Mouse (Mus musculus): ENCODE measurements at regions not wholly inside any gene's neighbourhood (a gene's known extent, or its start where the extent isn't known, plus 50 kb on each side); places are given as distances from the start of the nearest gene placed in this dataset.

DNA sequence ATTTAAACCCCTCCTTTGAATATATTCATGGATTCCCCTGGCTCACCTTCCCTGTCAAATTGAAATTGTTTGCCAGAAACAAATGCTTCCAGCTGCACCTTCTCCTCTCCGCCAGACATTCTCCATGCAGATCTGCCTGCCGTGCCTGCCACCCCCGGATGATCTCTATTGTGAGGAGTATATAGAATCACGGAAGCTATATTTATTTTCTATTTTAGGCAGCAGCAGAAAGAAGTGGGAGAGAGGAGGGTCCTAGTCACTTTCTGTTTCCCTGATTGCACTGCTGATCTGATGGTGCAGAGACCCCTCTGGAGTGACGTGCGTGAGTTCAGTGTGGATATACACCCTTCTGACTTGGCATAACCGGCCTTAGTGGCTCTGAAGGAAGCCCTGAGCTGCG is 505.4 kb downstream of the Adam3 start:
- H3K9ac ChIP-seq (ENCODE audit: control insufficient read depth, low read depth, low read length, poor library complexity, severe bottlenecking) = no peak overlapping the region
- no peaks in the 10 kb centered on the region for H3K9me3 ChIP-seq (replicated peaks; ENCODE audit: insufficient read depth, low read length)
- H3K4me3 ChIP-seq (ENCODE audit: control insufficient read depth in 1 of 2, insufficient read depth in 1 of 2, low read depth in 2 of 2, low read length in 2 of 2) = no peak overlapping the region
- DNase-seq (ENCODE audit: low read depth, low spot score) = no peak
- TF ChIP-seq KAT2A (conservative IDR thresholded peaks at IDR 0.05; ENCODE audit: low read depth, low read length) (no peak), SMC3 (IDR thresholded peaks at IDR 0.05; ENCODE audit: low read depth, low read length) (no peak), UBTF (IDR thresholded peaks at IDR 0.05; ENCODE audit: borderline replicate concordance, insufficient read depth, low read depth, low read length) (no peak), CHD2 (IDR thresholded peaks at IDR 0.05; ENCODE audit: low read length) (no peak), ELF1 (IDR thresholded peaks at IDR 0.05; ENCODE audit: low read depth, low read length) (no peak), BHLHE40 (IDR thresholded peaks at IDR 0.05; ENCODE audit: borderline replicate concordance, low read depth, low read length) (no peak), TBP (IDR thresholded peaks at IDR 0.05; ENCODE audit: low read depth, low read length) (no peak), POLR2A (IDR thresholded peaks at IDR 0.05; ENCODE audit: control insufficient read depth in 1 of 2, insufficient read depth in 1 of 2, low read depth in 1 of 2, low read length in 2 of 2, poor library complexity in 1 of 2) (no peak), HCFC1 (IDR thresholded peaks at IDR 0.05; ENCODE audit: low read depth, low read length) (no peak), JUND (IDR thresholded peaks at IDR 0.05; ENCODE audit: low read depth, low read length) (no peak), ETS1 (IDR thresholded peaks at IDR 0.05; ENCODE audit: low read depth, low read length) (no peak), MAZ (IDR thresholded peaks at IDR 0.05; ENCODE audit: low read depth, low read length) (no peak), ZMIZ1 (IDR thresholded peaks at IDR 0.05; ENCODE audit: low read depth, low read length) (no peak), EP300 (IDR thresholded peaks at IDR 0.05; ENCODE audit: low read depth in 1 of 2, low read length in 2 of 2) (no peak), MAFK (IDR thresholded peaks at IDR 0.05; ENCODE audit: borderline replicate concordance, low read depth, low read length) (no peak), MAX (IDR thresholded peaks at IDR 0.05; ENCODE audit: low read length) (no peak), E2F4 (IDR thresholded peaks at IDR 0.05; ENCODE audit: borderline replicate concordance, low read depth, low read length) (no peak)
- no peaks in the 10 kb centered on the region for H3K36me3 ChIP-seq (ENCODE audit: control insufficient read depth in 1 of 2, insufficient read depth in 2 of 2, low read length in 2 of 2)
- no peak overlapping the region for H3K27ac ChIP-seq (ENCODE audit: control insufficient read depth, low read depth, low read length)
- H3K79me2 ChIP-seq (ENCODE audit: control insufficient read depth, insufficient read depth, low read length, poor library complexity) = no peaks in the 10 kb centered on the region
- no peaks in the 10 kb centered on the region for H3K27me3 ChIP-seq (ENCODE audit: control insufficient read depth in 1 of 2, insufficient read depth in 2 of 2, low read length in 2 of 2)
- H3K4me1 ChIP-seq (ENCODE audit: control insufficient read depth in 1 of 2, insufficient read depth in 2 of 2, low read length in 2 of 2) = no peaks in the 10 kb centered on the region

GRCm38 (mm10) chr8:24216655-24217054 is 509.0 kb downstream of the Adam3 start:
- no peak for DNase-seq (ENCODE audit: low read depth, low spot score)
- H3K79me2 ChIP-seq (ENCODE audit: control insufficient read depth, insufficient read depth, low read length, poor library complexity) = no peaks in the 10 kb centered on the region
- no peak overlapping the region for H3K4me3 ChIP-seq (ENCODE audit: control insufficient read depth in 1 of 2, insufficient read depth in 1 of 2, low read depth in 2 of 2, low read length in 2 of 2)
- no peak overlapping the region for H3K9ac ChIP-seq (ENCODE audit: control insufficient read depth, low read depth, low read length, poor library complexity, severe bottlenecking)
- no peak for TF ChIP-seq BHLHE40 (IDR thresholded peaks at IDR 0.05; ENCODE audit: borderline replicate concordance, low read depth, low read length)
- no peak for TF ChIP-seq UBTF (IDR thresholded peaks at IDR 0.05; ENCODE audit: borderline replicate concordance, insufficient read depth, low read depth, low read length)
- no peak for TF ChIP-seq CHD2 (IDR thresholded peaks at IDR 0.05; ENCODE audit: low read length)
- no peak for TF ChIP-seq TCF12 (IDR thresholded peaks at IDR 0.05; ENCODE audit: low read depth, low read length)
- TF ChIP-seq ELF1 (IDR thresholded peaks at IDR 0.05; ENCODE audit: low read depth, low read length) = no peak
- TF ChIP-seq GABPA (IDR thresholded peaks at IDR 0.05; ENCODE audit: low read depth, low read length) = no peak
- TF ChIP-seq USF2 (IDR thresholded peaks at IDR 0.05; ENCODE audit: borderline replicate concordance in 1 of 2, insufficient read depth in 1 of 2, low read depth in 1 of 2, low read length in 2 of 2) = no peak
- TF ChIP-seq MAFK (IDR thresholded peaks at IDR 0.05; ENCODE audit: borderline replicate concordance, low read depth, low read length) = no peak
- no peaks in the 10 kb centered on the region for H3K9me3 ChIP-seq (replicated peaks; ENCODE audit: insufficient read depth, low read length)
- H3K36me3 ChIP-seq (ENCODE audit: control insufficient read depth in 1 of 2, insufficient read depth in 2 of 2, low read length in 2 of 2) = no peaks in the 10 kb centered on the region
- H3K27ac ChIP-seq (ENCODE audit: control insufficient read depth, low read depth, low read length) = no peak overlapping the region
- H3K4me1 ChIP-seq (ENCODE audit: control insufficient read depth in 1 of 2, insufficient read depth in 2 of 2, low read length in 2 of 2) = no peaks in the 10 kb centered on the region
- no peaks in the 10 kb centered on the region for H3K27me3 ChIP-seq (ENCODE audit: control insufficient read depth in 1 of 2, insufficient read depth in 2 of 2, low read length in 2 of 2)
